Mouse (Mus musculus) neural tube, embryonic 13.5 days (tissue): ENCODE data around the gene Cyb561d2. TPM values are rescaled to one million over a fixed set of nuclear protein-coding genes. Genes with fewer than 3 reads are reported as not detected.
A peak's percentile ranks its signal among the peaks of the same experiment; 100 is the strongest.

Source experiments
- ATAC-seq: fragments of 200-750 bp; cut with Nextera tagmentation; 2 replicates; pipeline ENCODE4 v1.8.0; 2017; ENCODE audit warnings: low read depth, mild to moderate bottlenecking, moderate TSS enrichment, moderate library complexity
- H3K27ac ChIP-seq: fragments of 300-500 bp; sonication (generic); replicated peaks from 2 replicates; pipeline ENCODE4 v1.5.1; 2015; ENCODE audit warnings: moderate library complexity, mild to moderate bottlenecking, inconsistent platforms
- H3K27me3 ChIP-seq: fragments of 300-500 bp; sonication (generic); 2 replicates; pipeline ENCODE4 v1.6.1; 2015; ENCODE audit warnings: mild to moderate bottlenecking, inconsistent platforms
- H3K36me3 ChIP-seq: fragments of 300-500 bp; sonication (generic); 2 replicates; pipeline ENCODE4 v1.6.1; 2015; ENCODE audit warnings: mild to moderate bottlenecking, inconsistent platforms
- H3K4me1 ChIP-seq: fragments of 300-500 bp; sonication (generic); replicated peaks from 2 replicates; pipeline ENCODE4 v1.6.1; 2015; ENCODE audit warnings: inconsistent platforms
- H3K4me2 ChIP-seq: fragments of 300-500 bp; sonication (generic); 2 replicates; pipeline ENCODE4 v1.6.1; 2015; ENCODE audit warnings: inconsistent platforms, mild to moderate bottlenecking, moderate library complexity
- H3K4me3 ChIP-seq: fragments of 300-500 bp; sonication (generic); 2 replicates; pipeline ENCODE4 v1.5.1; 2015; ENCODE audit warnings: mild to moderate bottlenecking, inconsistent platforms
- H3K9ac ChIP-seq: fragments of 300-500 bp; sonication (generic); 2 replicates; pipeline ENCODE4 v1.6.1; 2015; ENCODE audit warnings: moderate library complexity, mild to moderate bottlenecking, inconsistent platforms
- H3K9me3 ChIP-seq: fragments of 300-500 bp; sonication (generic); 2 replicates; pipeline ENCODE4 v1.6.1; 2016; ENCODE audit warnings: inconsistent platforms
- WGBS: fragments of 180-500 bp; shearing (Covaris S2); methylation state at CpG from one replicate; pipeline ENCODE4 v1.1.7; 2015; 5-methylcytosine and 5-hydroxymethylcytosine counted together
- polyA plus RNA-seq: library from polyadenylated mRNA; unstranded; fragments of >200 nt; fragmentation: Nextera tagmentation; extraction: Ambion mirVana; gene quantifications from 2 replicates; pipeline ENCODE4 v1.2.1, GENCODE M21; 2015

Cyb561d2 gene
- polyA plus RNA-seq = 33.0 and 40.1 TPM in 2 replicates

GRCm38 (mm10) chr9:107541474-107542351, at the start of gene Cyb561d2, which contains the start of gene Nprl2:
Cyb561d2 (minus strand) TSS chr9:107542193.
Nprl2 (plus strand) TSS chr9:107542226.
- Histone ChIP-seq H3K27me3 (no peaks in the 10 kb centered on the region), H3K36me3 (peaks cover 56% of the 10 kb centered on the region), H3K9me3 (no peaks in the 10 kb centered on the region), H3K4me1 (peaks cover 59% of the 10 kb centered on the region), H3K9ac (peak within 1 kb of the TSS; percentile 82), H3K27ac (peak within 1 kb of the TSS; percentile 64; the same call in 1 of the 2 replicates), H3K4me2 (peak within 1 kb of the TSS; percentile 91), H3K4me3 (peak within 1 kb of the TSS; percentile 65)
- peak; percentile 84 for ATAC-seq
- WGBS = 1% methylated on average over 46 of the region's 46 CpGs

DNA sequence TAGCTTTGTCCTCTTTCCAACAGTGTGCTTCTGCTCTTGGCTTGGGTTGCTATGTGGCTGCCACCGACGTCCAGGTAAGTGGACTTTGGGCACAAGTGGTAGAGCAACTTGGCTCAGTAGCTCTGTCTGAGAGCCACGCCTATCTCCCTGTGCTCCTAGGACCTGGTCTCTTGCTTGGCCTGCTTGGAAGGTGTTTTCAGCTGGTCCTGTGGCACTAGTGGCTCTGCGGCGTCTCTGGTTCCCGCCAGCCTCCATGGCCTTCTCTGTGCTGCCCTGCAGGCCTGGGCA, 48.7 kb upstream of the Cyb561d2 start:
- 96% methylated on average over 6 of the region's 6 CpGs for WGBS
- Histone ChIP-seq H3K27me3 (no peaks in the 10 kb centered on the region), H3K27ac (no peak overlapping the region), H3K36me3 (peaks cover 49% of the 10 kb centered on the region), H3K4me1 (peaks cover 27% of the 10 kb centered on the region), H3K9me3 (no peaks in the 10 kb centered on the region), H3K4me3 (no peak overlapping the region), H3K4me2 (no peak overlapping the region), H3K9ac (no peak overlapping the region)
- ATAC-seq = no peak

GRCm38 (mm10) chr9:107590058-107590772, 48.2 kb upstream of the Cyb561d2 start:
- H3K27me3 ChIP-seq = no peaks in the 10 kb centered on the region
- H3K36me3 ChIP-seq = peaks cover 49% of the 10 kb centered on the region
- H3K4me1 ChIP-seq = peaks cover 27% of the 10 kb centered on the region
- ATAC-seq = no peak
- no peak overlapping the region for H3K27ac ChIP-seq
- WGBS = 95% methylated on average over 25 of the region's 25 CpGs
- no peak overlapping the region for H3K9ac ChIP-seq
- no peak overlapping the region for H3K4me2 ChIP-seq
- H3K4me3 ChIP-seq = no peak overlapping the region
- H3K9me3 ChIP-seq = no peaks in the 10 kb centered on the region

GRCm38 (mm10) chr9:107587833-107588639, 46.0 kb upstream of the Cyb561d2 start:
- peak; percentile 46; the same call in 1 of the 2 replicates for ATAC-seq
- no peaks in the 10 kb centered on the region for H3K9me3 ChIP-seq
- WGBS = 6% methylated on average over 33 of the region's 33 CpGs
- no peaks in the 10 kb centered on the region for H3K27me3 ChIP-seq
- no peak overlapping the region for H3K27ac ChIP-seq
- peak overlapping the region; percentile 64 for H3K4me3 ChIP-seq
- peak overlapping the region; percentile 79 for H3K4me2 ChIP-seq
- peaks cover 15% of the 10 kb centered on the region for H3K4me1 ChIP-seq
- H3K9ac ChIP-seq = peak overlapping the region; percentile 65
- peaks cover 45% of the 10 kb centered on the region for H3K36me3 ChIP-seq

- Histone ChIP-seq H3K27ac (no peak within 1 kb of the TSS), H3K9ac (peak within 1 kb of the TSS; percentile 65), H3K4me2 (peak within 1 kb of the TSS; percentile 79), H3K27me3 (no peaks in the 10 kb centered on the region), H3K36me3 (peaks cover 44% of the 10 kb centered on the region), H3K4me1 (peaks cover 13% of the 10 kb centered on the region), H3K9me3 (no peaks in the 10 kb centered on the region), H3K4me3 (peak within 1 kb of the TSS; percentile 64)
- WGBS = 14% methylated on average over 46 of the region's 46 CpGs
- peak; percentile 98 for ATAC-seq
These were observed 45.2 kb upstream of the Cyb561d2 start, which contains the start of gene Ifrd2 for GRCm38 (mm10) chr9:107586974-107587832. Ifrd2 (plus strand) TSS chr9:107587642.

GRCm38 (mm10) chr9:107586504-107586903, 44.5 kb upstream of the Cyb561d2 start:
- Histone ChIP-seq H3K9ac (no peak overlapping the region), H3K4me2 (no peak overlapping the region; the same call in 1 of the 2 replicates), H3K4me1 (peaks cover 20% of the 10 kb centered on the region), H3K36me3 (peaks cover 37% of the 10 kb centered on the region), H3K4me3 (no peak overlapping the region), H3K27me3 (no peaks in the 10 kb centered on the region), H3K27ac (no peak overlapping the region), H3K9me3 (no peaks in the 10 kb centered on the region)
- 88% methylated on average over 5 of the region's 5 CpGs for WGBS
- no peak for ATAC-seq

GRCm38 (mm10) chr9:107583174-107583573, 41.2 kb upstream of the Cyb561d2 start:
- Histone ChIP-seq H3K4me1 (peaks cover 36% of the 10 kb centered on the region), H3K4me3 (no peak overlapping the region), H3K36me3 (peaks cover 16% of the 10 kb centered on the region), H3K27ac (no peak overlapping the region), H3K9ac (no peak overlapping the region), H3K27me3 (no peaks in the 10 kb centered on the region), H3K4me2 (no peak overlapping the region), H3K9me3 (no peaks in the 10 kb centered on the region)
- ATAC-seq = no peak
- 93% methylated on average over 14 of the region's 14 CpGs for WGBS

GRCm38 (mm10) chr9:107582509-107583062, 40.6 kb upstream of the Cyb561d2 start:
- H3K9ac ChIP-seq = 0 out of 2 replicates have a peak overlapping the region, but pooled peaks have one; percentile 85
- no peak overlapping the region for H3K4me2 ChIP-seq
- no peak overlapping the region for H3K27ac ChIP-seq
- no peaks in the 10 kb centered on the region for H3K27me3 ChIP-seq
- peaks cover 16% of the 10 kb centered on the region for H3K36me3 ChIP-seq
- no peak for ATAC-seq
- peaks cover 32% of the 10 kb centered on the region for H3K4me1 ChIP-seq
- H3K9me3 ChIP-seq = no peaks in the 10 kb centered on the region
- H3K4me3 ChIP-seq = no peak overlapping the region
- WGBS = 92% methylated on average over 7 of the region's 7 CpGs

GRCm38 (mm10) chr9:107581584-107581983, 39.6 kb upstream of the Cyb561d2 start:
- Histone ChIP-seq H3K4me3 (peak overlapping the region; percentile 63), H3K4me2 (peak overlapping the region; percentile 97), H3K36me3 (peaks cover 16% of the 10 kb centered on the region), H3K9ac (peak overlapping the region; percentile 85), H3K4me1 (peaks cover 41% of the 10 kb centered on the region), H3K27ac (peak overlapping the region; percentile 88; the same call in 1 of the 2 replicates), H3K9me3 (no peaks in the 10 kb centered on the region), H3K27me3 (no peaks in the 10 kb centered on the region)
- no peak for ATAC-seq
- 82% methylated on average over 4 of the region's 4 CpGs for WGBS

DNA sequence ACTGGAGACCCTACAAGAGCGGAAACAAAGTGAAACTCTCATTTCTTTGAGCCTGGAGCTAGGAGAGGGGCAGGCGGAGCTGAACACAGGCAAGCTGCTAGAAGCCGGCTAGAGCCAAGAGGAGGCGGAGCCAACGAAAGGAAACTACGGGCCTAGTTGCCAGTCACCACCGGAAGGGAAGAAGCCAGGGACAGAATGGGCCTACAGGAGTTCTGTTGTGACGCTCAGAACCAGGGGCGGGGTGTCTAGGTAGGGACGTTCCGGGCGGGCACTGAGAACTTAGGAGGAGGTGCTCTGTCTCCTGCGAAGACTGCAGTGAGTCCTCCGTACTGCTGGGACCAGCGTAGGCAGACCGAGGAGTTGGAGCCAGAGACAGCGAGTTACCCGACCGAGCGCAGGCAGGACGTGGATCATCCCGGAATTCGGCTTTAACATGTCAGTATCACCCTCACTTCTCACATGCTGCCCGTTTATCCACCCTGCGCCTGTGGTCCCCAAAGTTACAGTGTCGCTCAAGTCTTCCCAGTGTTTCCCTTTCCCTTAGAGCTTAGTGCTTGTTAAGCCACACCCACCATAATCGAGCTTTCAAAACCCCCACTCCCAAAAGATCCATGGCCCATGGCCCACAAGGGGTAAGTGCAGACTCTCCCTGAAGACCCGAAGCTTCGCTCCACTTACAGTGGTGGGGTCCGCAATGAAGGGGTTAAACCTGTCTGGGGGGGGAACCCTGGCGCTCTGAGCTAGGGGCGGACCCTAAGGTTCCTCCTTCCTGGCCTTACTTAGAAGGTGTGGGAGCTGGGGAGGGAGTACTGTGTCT, 38.7 kb upstream of the Cyb561d2 start, which contains the start of gene Hyal3:
Gene Hyal3, plus strand, starts transcription at position 318 of the 817 bp plus-strand sequence.
- H3K36me3 ChIP-seq = peaks cover 16% of the 10 kb centered on the region
- peak within 1 kb of the TSS; percentile 63 for H3K4me3 ChIP-seq
- WGBS = under 1% methylated on average over 32 of the region's 32 CpGs
- ATAC-seq = peak; percentile 73
- peak within 1 kb of the TSS; percentile 97 for H3K4me2 ChIP-seq
- H3K9me3 ChIP-seq = no peaks in the 10 kb centered on the region
- H3K9ac ChIP-seq = peak within 1 kb of the TSS; percentile 85
- peaks cover 50% of the 10 kb centered on the region for H3K4me1 ChIP-seq
- peak within 1 kb of the TSS; percentile 88 for H3K27ac ChIP-seq
- no peaks in the 10 kb centered on the region for H3K27me3 ChIP-seq
